Mouse (Mus musculus) kidney, postnatal 10 days (tissue): Measurements from ENCODE around the gene Tent4a.

Source experiments
- DNase-seq: peaks from one replicate; pipeline ENCODE4 v3.0.0; 2021; ENCODE audit warnings: mixed read lengths

The Tent4a gene

GRCm38 (mm10) chr13:69460635-69461465, 73.6 kb downstream of the Tent4a start:
- peak; percentile 80 for DNase-seq

- peak; percentile 86 for DNase-seq
These were observed 74.6 kb downstream of the Tent4a start for GRCm38 (mm10) chr13:69459657-69460458.

GRCm38 (mm10) chr13:69458891-69459290, 75.5 kb downstream of the Tent4a start:
- DNase-seq, result no peak

GRCm38 (mm10) chr13:69458461-69458860, 76.0 kb downstream of the Tent4a start:
- no peak for DNase-seq

- peak; percentile 18 for DNase-seq
These were observed 77.3 kb downstream of the Tent4a start for GRCm38 (mm10) chr13:69457105-69457504.

- no peak for DNase-seq
These were observed 77.8 kb downstream of the Tent4a start for GRCm38 (mm10) chr13:69456641-69457040.

GRCm38 (mm10) chr13:69455476-69456175, 78.8 kb downstream of the Tent4a start:
- no peak for DNase-seq
